Mouse (Mus musculus): ENCODE data around the gene Arid1b.
A peak's percentile ranks its signal among the peaks of the same experiment; 100 is the strongest.

Arid1b gene

DNA sequence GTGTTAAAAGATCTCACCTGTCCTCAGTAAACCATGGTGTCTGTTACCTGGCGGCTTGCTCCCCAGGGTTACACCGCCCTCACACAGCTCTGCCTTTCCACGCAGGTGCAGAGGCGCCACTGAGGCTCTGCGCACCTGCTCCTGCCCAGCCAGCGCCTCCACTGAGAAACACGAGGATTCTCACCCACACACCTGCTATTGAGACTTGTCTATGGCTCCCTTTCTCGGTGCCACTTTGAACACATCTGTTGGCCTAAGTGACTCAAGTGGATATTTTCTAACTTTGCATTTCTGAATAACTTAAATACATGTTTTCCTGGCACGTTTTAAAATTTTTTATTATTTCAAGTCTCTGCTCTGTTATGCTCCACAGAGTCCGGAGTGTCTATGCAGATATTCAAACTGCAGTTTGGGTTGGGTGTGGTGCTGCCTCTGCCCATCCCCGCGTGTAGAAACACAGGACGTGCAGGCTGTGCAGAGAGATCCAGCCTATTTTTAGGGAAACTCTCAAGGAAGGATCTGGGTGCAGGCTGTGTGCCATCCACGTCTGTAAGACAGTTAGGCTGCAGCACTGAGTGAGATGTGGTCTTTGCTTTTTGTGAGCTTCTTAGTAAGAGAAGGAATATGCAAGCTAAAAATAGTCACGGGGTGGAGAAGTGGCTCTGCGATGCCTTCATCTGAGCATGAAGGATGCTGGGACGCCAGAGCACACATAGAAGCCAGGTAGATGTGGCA, 283.2 kb downstream of the Arid1b start:
- no peak for DNase-seq (ENCODE audit: low read depth, low spot score)

DNA sequence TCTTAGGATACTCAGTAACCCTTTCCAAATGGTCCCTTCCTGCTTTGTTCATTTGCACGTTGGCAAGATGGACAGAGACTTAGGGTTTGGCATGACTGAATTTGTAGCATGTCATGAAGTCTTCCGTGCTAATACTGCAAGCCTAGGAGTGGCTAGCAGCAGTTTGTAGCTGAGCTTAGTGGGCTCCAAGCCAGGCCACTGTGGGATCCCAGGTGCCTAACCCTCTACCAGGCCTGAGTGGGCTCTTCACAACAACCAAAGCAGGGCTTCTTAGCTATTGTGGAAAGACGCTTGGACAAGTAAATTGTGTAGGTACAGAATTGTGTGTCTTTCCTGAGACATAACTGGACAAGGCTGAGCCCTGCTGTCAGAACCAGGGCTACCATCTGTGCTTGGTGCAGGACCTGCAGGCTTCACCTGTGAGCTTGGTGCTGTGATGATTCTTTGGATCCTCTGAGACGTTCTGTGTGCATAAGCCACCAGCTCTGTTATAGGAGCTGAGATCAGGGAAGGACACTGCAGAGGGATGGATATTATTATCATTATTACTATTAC, 286.4 kb downstream of the Arid1b start:
- DNase-seq (ENCODE audit: low read depth, low spot score): no peak

DNA sequence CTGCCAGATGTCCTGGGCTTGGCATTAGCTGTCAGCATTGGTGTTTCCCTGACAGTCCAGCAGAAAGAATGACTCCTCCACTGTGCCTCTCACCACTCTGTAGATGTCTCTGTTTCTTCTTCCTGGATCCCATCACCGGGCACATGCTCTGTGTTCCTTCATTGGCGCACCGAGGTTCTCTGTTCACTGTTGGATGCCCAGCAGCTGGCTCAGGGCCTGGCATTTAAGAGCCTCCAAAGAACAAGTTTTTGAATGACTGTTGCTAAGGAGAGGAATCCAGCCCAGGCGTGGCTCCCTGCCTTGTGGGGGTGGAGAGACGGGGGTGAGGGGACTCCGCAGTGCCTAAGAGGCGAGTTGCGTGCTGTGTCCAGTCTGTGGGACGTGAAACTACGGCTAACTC, 290.7 kb downstream of the Arid1b start:
- no peak for DNase-seq (ENCODE audit: low read depth, low spot score)

DNA sequence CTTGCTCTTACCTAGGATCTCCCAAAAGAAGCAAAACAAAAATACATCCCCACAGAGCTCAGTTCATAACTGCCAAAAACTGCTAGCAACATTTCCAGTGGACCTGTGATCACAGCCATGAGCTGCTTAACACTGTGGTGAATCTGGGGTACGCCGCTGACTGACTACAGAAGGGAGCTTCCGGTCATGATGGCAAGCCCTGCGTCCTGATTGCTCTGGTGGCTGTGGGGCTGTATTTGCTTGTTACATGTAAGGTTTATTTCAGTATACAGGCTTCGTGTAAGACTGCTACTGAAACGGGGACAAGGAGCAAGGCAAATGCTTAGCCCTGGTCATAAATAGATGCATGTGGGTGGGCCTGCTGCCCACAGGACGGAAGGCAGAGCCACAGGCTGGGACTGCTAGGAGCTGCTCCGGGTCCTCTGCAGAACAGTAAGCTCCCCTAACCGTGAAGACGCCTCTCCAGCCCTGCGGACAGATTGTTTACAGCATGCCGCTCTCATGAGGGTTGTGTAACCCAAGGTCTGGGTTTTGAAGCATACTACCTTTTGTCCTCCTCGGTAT, 291.8 kb downstream of the Arid1b start:
- no peak for DNase-seq (ENCODE audit: low read depth, low spot score)

DNA sequence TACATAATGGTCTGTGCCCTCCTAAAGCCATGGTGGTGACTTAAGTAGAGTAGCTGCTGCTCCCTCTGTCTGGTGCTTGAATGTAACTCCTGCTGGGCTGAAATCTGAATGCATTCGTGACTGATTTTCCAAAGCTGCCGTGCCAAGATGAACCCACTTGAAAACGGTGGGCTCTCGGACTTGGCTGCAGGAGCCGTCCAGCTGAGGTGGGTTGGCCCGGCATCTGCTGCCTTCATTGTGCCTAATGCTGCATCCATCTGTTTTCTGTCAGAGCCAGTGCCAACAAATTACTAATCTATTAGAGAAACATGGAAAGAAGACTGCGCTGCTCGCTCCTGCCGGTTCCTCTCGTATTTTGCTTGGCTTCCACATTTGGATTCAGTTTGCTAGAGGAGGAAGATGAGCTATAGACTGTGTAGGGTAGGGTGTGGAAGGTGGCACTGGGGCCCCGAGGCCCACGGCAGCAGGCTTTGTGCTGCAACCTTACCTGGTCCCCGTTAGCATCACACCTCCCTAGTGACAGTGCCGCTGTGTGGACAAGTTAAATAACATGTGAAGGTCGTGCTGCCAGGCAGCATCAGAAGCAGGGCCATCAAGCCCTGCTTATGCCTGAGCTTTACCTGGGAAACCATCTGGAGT, 292.6 kb downstream of the Arid1b start:
- no peak for DNase-seq (ENCODE audit: low read depth, low spot score)

DNA sequence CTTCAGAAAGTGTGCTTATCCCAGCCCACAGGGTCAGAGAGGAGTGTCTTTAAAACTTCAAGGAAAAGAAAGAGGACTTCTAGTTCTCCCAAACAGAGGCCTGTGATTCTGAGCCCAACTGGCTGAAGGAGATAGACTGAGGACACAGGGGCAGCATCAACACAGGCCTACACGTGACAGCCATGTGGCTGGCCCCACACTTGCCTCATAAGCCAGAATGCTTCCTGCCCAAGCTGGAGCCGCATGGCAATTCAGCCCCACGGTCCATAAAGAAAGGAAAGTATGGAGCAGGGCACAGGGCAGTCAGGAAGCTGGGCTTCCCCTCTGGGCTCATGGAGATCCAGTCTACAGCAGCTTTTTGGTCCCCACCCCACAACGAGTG, 293.1 kb downstream of the Arid1b start:
- no peak for DNase-seq (ENCODE audit: low read depth, low spot score)

DNA sequence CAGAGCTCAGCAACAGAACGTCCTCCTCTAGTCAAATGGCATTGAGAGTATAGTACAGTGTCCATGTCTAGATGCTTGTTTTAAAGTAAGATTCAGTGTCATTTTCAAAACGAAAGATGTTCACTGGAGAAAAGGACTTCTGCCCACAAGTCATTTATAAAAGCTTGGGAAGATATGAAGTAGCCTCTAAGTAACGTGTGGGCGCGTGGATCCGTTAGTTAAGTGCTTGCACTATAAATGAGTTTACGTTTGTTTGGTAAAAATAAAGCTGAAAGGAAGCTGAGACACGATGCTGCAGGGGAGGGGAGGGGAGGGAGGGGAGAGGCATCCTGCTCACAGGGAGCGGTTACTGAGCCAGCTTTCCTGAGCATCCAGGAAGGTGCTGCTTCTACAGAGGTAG, 293.5 kb downstream of the Arid1b start:
- no peak for DNase-seq (ENCODE audit: low read depth, low spot score)

DNA sequence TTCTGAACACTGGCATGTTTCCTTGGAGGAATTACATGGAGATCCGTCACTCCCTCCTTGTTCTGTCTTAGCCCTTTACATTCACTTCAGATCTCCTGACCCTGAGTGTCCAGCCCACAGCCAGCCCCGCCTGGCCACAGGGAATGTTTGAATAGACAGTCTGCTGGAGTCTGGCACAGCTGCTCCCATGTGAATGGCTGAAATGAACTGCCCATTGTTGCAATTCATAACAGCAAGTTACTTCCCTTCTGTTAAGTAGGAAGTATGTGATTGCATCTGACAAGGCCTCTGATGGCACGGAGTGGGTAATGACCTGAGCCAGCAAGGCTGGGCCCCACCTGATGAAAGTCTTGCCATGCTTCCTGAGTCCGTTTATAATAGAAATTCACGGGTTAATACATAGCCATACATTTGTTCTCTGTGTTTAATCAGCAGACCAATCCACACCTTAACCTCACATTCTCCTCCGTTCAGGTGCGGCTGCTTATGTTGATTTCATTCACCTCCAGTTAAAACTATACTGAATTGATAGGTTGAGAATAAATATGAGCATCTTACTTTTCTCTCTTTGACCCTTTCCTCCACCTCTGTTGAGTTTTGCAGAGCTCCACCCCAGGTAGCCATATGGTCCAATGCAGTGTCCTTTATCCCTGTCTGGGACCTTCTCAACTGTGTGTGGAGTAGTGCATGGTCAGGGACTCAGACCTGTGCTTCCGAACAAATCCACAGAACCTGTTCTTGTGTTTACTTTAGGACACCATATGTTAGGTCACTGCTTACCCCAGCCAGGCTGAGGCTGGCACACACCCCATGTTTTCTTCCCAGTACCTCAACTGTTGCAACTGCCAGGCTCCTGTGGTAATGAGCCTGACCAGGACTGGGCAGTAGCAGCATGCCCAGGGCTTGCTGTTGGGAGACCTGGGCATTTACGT, 299.8 kb downstream of the Arid1b start:
- no peak for DNase-seq (ENCODE audit: low read depth, low spot score)

DNA sequence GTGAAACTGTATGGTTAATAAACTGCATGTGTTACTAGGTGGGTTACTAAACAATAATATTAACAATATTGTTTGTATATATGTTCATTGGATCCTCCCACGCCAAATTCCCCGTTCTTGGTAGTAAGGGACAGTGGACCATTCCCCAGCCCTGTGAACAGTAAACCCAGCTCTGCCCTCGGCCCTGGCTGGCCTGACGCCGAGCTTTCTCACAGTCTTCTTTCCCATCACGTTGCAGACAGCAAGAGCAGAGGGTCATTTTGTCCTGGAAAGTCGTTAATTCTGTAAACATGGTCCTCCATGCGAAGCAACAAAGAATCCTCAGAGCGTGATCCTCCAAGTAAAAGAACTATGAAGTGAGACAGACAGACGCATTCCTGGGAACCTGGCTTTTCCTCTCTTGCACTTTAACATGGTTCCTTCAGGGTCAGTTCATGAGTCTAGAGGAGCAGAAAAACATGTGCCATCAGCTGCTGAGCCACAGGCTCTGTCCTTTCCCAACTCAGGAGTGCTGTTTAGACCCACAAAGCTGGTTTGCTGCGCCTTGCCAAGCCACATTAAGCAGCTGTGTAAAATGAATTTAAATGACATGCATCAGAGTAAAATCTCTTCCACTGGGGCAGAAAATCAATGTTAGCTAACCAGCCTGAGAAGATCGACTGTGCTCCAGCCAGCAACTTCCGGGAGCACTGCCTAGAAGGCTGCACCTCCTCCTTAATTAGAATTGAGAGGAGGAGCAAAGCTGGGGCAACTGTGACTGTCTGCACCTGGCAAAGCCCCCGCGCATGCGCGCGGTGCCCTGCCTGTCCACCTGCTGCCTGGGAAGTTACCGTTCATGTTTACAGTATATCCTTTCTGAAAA, 301.2 kb downstream of the Arid1b start:
- DNase-seq (ENCODE audit: low read depth, low spot score): peak; percentile 93

DNA sequence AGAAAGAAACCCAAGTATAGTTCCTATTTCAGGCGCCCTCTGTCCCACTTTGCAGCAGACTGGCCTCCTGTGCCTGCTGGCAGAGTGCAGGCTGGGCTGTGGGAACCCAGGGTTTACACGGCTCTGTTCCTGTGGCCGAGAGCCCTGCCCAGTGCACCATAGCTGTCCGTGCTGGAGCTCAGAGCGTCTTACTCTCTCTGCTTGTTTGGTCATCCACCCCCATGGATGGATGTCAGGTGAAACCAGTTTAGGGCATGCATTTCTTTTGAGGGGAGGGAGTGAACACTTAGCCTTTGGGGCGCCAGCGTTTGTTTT, 301.8 kb downstream of the Arid1b start:
- DNase-seq (ENCODE audit: low read depth, low spot score): no peak

DNA sequence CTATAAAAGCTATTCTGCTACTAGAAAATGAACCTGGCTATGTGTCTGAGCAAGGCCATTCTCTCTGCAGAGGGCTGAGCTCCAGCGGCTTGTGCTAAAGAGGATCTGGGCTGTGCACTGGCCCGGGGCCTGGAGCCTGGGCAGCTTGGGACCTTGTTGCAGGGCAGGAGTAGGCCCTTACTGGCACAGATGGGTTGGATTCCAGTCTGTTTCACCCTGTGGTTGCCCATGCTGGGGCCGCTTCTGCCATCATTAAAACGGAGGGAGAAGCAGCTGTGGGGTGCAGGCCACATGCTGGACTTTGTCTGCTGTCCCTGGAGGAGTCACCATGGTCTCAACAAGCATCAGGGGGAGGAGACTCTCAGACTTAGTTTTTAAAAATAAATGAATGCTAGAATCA, 303.4 kb downstream of the Arid1b start:
- no peak for DNase-seq (ENCODE audit: low read depth, low spot score)

DNA sequence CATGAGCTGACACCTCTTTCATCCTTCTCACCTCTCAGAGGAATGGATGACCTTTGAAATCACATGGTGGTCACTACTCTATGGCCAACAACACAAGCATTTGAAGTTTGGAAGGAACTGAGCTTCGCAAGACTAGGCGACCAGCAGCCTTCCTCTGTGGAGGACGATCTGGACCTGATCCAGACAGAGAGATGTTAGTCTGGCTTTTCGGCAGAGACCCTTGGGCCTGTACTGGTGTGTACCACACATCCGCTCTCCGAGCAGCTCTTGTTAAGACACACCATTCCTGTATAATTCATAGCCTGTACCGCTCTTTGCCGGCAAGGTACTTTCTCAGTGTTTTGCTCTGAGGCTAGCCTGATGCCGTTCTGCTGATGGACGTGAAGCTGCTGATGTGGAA, 303.9 kb downstream of the Arid1b start:
- no peak for DNase-seq (ENCODE audit: low read depth, low spot score)

DNA sequence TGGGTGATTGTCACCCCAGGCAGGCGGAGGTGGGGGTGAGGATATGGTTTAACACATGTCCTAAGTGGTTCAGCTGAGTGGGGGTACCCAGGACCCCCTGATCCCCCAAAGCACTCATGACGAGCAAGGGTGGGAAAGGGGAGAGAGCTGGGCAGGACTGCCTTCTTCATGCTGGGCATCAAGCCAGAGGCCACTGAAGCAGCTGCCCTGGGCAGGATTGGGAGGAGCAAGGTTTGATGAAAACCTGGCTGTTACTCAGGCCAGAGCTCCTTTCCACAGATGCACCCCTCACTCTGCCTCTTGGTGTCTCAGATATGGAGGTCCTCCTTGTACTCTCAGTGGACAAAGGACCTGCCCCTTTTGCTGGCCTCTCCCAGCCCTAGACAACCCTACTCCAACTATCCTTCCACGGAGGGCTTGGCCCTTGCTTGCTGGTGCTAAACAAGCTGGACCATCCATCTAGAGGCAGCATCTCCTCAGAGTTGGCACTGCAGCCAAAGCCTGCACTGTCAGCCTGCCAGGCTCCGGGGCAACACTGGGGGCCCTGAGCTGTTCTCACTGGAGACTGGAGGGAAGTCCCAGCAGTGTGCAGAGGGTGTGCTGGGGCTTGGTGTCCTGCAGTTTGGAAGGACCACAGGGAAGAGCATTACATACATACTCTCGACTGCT, 304.9 kb downstream of the Arid1b start:
- DNase-seq (ENCODE audit: low read depth, low spot score): no peak

DNA sequence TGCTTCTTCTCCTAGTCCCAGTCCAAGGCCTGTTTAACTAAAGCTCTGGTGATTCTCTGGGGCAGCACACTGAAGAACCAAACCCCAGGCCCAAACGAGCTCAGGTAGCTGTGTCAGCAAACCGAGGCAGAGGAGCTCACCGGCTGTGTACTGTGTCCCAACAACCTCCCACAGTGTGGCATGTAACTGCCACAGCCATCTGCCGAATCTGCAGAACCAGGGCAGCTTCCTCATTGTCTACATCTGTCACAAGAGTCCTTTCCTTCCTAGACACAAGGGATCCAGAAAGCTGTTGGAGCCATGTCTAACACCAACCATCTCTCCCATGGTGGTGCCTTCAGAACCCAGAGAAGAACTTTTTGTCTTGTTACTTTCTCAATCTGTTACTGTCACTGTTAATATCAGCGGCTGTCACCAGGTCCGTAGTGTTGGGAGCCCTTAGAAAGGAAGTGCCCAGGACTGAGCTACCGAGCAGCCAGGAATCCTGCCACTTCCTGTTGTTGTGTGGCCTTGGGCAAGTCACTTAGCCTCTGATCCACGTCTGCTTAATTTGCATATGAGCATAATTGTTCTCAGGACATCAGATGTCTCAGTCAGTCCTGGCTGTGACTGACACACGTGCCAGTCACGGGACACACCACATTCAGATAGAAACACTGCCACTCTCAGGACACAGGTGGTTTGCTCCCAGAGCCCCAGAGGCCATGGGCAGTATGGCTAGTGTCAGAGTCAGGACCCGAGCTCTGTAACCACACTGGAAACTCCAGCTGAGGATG, 309.0 kb downstream of the Arid1b start:
- DNase-seq (ENCODE audit: low read depth, low spot score): no peak

DNA sequence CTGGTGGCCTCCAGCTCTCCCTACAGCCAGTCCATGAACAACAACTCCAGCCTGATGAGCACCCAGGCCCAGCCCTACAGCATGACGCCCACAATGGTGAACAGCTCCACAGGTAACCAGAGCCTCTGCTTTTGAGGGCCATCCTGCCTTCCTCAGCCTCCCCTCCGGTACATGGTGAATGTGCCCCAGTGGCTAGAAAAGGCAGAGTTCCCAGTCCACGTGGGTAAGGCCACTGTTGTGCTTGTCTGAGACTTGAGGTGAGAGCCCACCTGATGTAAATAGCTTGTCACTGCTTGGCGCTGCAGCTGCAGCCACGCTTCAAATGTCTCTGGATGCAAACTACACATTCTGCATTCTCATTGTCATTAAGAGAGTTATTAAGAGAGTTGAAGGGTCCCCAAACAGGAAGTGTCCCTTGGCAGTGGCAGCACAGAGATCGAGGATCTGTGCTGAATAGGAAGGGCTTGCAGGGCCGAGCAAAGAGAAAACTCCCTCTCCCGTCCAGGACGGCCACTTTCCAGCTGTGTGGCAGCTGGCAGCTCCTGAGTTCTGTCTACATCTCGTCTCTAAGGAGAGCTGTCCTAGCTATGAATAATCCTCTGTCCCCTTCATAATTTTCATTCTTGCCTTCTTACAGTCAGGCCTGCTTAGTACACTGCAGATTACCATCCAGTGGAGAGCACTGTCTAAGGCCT, 311.8 kb downstream of the Arid1b start:
- no peak for DNase-seq (ENCODE audit: low read depth, low spot score)

DNA sequence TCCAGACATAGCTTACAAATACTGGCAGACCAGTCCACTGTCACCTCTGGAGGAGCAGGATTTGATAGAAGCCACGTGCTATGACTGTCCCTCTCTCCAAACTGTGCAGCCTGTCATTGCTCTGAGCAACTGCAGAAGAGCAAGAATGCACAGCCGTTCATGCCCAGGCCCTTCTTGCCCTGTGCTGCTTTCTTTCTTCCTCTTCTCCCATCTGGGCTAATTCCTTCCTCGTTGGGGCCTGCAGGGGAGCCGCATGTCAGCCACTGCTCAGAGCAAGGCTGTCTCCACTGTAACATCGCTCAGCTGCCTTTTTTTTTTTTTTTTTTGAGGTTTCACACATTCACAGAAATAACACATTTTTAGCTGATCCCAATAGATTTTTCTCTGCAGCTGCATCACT, 315.8 kb downstream of the Arid1b start:
- DNase-seq (ENCODE audit: low read depth, low spot score): no peak

DNA sequence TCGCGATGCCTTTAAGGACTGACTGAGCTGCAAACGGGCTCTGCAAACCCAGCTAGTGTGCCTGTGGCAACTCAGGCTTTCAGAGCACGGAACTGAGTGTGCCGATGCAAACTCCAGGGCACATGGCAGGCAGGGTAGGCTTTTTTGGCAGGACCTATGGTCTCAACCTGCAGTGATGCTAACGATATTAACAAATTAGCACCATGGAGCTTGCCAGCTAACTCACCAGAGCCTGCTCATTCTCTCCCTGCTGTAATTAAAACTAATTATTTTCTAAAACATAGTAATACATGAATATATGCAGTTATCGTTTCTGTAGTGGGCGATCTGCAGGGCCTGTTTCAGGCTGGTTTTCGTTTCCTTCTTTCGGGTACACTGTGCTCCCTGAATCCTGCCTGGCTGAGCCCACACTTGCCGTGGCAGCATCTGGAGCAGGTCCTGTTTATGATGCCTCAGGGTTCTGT, 316.3 kb downstream of the Arid1b start:
- no peak for DNase-seq (ENCODE audit: low read depth, low spot score)

DNA sequence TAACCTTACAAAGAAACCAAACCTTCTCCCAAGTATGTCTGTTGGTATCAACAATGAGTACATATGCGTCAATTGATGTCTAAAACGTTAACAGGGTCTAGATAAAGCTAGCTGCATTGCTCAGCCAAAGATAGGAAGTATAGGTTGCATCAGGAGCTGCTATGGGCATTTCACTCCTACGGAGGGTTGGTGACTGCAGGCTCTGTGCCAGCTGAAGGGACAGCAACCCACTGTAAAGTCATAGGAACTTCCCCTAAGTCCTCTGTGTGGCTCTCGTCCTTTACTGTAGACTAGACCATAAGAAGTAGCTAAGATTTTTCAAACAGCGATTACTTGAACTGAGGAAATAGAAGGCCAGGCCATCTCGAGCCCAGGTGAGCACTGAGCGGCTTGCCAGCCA, 316.9 kb downstream of the Arid1b start:
- DNase-seq (ENCODE audit: low read depth, low spot score): no peak

DNA sequence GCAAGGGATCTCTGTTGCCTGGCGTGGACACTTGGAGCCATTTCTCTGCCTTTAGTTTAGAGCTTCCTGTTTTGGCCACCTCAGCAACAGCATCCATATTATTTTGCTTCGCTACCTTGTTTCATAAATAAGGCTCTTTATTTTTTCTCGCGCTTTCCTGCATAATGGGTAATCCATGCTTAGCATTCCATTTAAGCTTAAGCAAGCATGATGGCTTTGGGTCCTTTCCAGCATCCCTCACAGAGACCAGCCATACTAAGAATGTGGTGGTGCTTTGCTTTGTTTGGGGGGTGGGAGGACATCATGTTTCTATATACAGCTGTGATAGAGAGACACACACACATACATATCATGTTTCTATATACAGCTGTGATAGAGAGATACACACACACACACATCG, 318.2 kb downstream of the Arid1b start:
- no peak for DNase-seq (ENCODE audit: low read depth, low spot score)
